Mouse (Mus musculus) cortical plate, adult 2 months (tissue): ENCODE data around the gene Tsen54.

Experiments used
- CTCF ChIP-seq: fragments of 200-500 bp; IDR thresholded peaks from 2 replicates; pipeline ENCODE4 v1.5.1; 2011; ENCODE audit warnings: mild to moderate bottlenecking, control low read depth, low read length; ENCODE audit not compliant: insufficient read depth; ENCODE audit errors: extremely low read depth
- POLR2A ChIP-seq: fragments of 200-500 bp; IDR thresholded peaks from 2 replicates; pipeline ENCODE4 v1.6.1; 2011; ENCODE audit warnings: mild to moderate bottlenecking, low read length, control low read depth; ENCODE audit not compliant: insufficient read depth; ENCODE audit errors: extremely low read depth

GRCm38 (mm10) chr11:115812533-115813420 is 1.7 kb upstream of the Tsen54 start:
- TF ChIP-seq CTCF: no peak
- no peak for TF ChIP-seq POLR2A
